Mouse (Mus musculus) MEL (cell line): ENCODE results near the gene Meioc.
"Not testable (repeated sequence)": the region's sequence is repeated elsewhere in the genome, so short reads cannot be mapped to it uniquely, and the experiment has no call there.

Experiments used
- CTCF ChIP-seq, 3 experiments: IDR thresholded peaks in 2 of 3; conservative IDR thresholded peaks in 1 of 3; 2 replicates each; pipeline ENCODE4 v1.5.1; 2011 to 2012; ENCODE audit warnings: low read length in 3 of 3, low read depth in 2 of 3, mild to moderate bottlenecking in 2 of 3, improper control_type of control experiment in 1 of 3, inconsistent platforms in 1 of 3, mixed read lengths in 1 of 3, moderate library complexity in 1 of 3; ENCODE audit not compliant: control insufficient read depth in 1 of 3, insufficient read depth in 1 of 3, poor library complexity in 1 of 3, severe bottlenecking in 1 of 3
- POLR2A ChIP-seq, 2 experiments: IDR thresholded peaks; 2 replicates each; pipeline ENCODE4 v1.6.1; 2011 to 2012; ENCODE audit warnings: low read length in 2 of 2, mild to moderate bottlenecking in 2 of 2, control low read depth in 1 of 2, improper control_type of control experiment in 1 of 2, low read depth in 1 of 2, moderate library complexity in 1 of 2; ENCODE audit not compliant: control insufficient read depth in 1 of 2, insufficient read depth in 1 of 2, poor library complexity in 1 of 2

- not testable (repeated sequence) for TF ChIP-seq POLR2A (IDR thresholded peaks at IDR 0.05; ENCODE audit: control insufficient read depth in 1 of 2, insufficient read depth in 1 of 2, low read depth in 1 of 2, low read length in 2 of 2, poor library complexity in 1 of 2)
- peak; percentile 41 to 46 (median 46); a peak in 5 of 6 replicates for TF ChIP-seq CTCF (IDR thresholded peaks at IDR 0.05 in 2 of 3, conservative IDR thresholded peaks at IDR 0.05 in 1 of 3; ENCODE audit: control insufficient read depth in 1 of 3, insufficient read depth in 1 of 3, low read depth in 2 of 3, low read length in 3 of 3, poor library complexity in 1 of 3, severe bottlenecking in 1 of 3)
These were observed 51.1 kb downstream of the Meioc start for GRCm38 (mm10) chr11:102714578-102714977.
